Mouse (Mus musculus) cerebellum, adult 8-10 months (tissue): ENCODE data around the gene Cabp5.
"Not testable (repeated sequence)": the region's sequence is repeated elsewhere in the genome, so short reads cannot be mapped to it uniquely, and the experiment has no call there.

Experiments
- DNase-seq: peaks from one replicate; pipeline ENCODE4 v3.0.0; 2022

Gene Cabp5

DNA sequence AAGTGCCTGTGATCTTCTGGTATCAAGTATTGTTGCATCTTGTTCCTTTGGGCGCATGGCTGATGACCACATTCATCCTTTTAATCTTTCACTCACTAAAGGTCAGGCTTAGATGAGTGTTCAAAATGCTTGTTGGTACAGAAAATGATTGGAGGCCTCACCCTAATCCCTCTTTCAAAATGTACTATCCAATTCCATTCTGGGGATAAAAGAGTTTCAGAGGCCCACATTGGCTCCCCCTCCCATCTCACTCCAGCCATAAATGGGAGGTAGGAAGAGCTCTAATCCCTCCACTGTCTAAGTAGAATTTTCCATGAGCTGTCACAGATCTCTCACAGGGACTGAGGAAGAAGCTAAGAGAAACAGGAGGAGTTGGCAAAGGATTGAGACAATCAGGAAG is at the start of gene Cabp5:
Cabp5 (plus strand) TSS at position 301 of the 400 bp plus-strand sequence.
- DNase-seq: no peak

DNA sequence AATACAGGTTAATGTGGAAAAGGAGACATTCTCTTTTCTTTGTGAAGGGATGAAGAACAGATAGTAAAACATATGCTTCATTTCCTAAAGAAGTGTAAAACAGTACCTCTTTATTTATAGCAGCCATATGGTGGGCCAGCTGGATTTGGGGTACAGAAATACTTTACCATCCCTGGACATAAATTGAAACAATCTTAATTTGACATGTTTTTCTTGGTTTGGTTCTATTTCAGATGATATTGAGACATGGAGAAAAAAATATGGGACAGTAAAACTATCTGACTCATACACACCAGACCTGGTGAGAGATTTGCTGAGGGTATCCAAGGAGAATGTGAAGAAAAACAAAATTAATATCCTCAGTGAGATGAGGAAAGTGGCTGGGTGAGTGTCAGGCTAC is 42.0 kb upstream of the Cabp5 start:
- no peak for DNase-seq

GRCm38 (mm10) chr7:13380588-13380987 is 17.3 kb upstream of the Cabp5 start:
- no peak for DNase-seq

GRCm38 (mm10) chr7:13450541-13450940 is 52.6 kb downstream of the Cabp5 start, which contains the start of gene Bsph1:
Bsph1 (plus strand) TSS chr7:13450841.
- DNase-seq: not testable (repeated sequence)
